Mouse (Mus musculus): ENCODE results near the gene Tmem11.
A peak's percentile ranks its signal among the peaks of the same experiment; 100 is the strongest.
"Not testable (repeated sequence)": the region's sequence is repeated elsewhere in the genome, so short reads cannot be mapped to it uniquely, and the experiment has no call there.

Tmem11 gene

GRCm38 (mm10) chr11:60889861-60890260 is 10.8 kb upstream of the Tmem11 start:
- DNase-seq (ENCODE audit: extremely low read depth, low read depth, low spot score): no peak

DNA sequence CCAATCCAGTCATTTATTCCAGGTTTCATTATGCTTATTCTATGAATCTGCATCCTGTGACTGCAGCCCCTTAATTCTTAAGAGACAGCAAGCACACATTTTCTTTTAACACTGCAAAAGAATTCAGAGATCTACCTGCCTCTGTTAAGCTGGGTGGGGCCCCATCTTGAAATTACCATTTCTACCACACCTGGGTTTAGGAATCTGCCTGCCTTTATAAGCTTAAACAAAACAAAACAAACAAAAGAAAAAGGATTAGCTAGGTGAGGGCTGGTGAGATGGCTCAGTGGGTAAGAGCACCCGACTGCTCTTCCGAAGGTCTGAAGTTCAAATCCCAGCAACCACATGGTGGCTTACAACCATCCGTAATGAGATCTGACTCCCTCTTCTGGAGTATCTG is 7.9 kb upstream of the Tmem11 start:
- DNase-seq (ENCODE audit: extremely low read depth, low read depth, low spot score): not testable (repeated sequence)

- DNase-seq (ENCODE audit: extremely low read depth, low read depth, low spot score): no peak
Observed at GRCm38 (mm10) chr11:60882386-60882785, 3.3 kb upstream of the Tmem11 start.

DNA sequence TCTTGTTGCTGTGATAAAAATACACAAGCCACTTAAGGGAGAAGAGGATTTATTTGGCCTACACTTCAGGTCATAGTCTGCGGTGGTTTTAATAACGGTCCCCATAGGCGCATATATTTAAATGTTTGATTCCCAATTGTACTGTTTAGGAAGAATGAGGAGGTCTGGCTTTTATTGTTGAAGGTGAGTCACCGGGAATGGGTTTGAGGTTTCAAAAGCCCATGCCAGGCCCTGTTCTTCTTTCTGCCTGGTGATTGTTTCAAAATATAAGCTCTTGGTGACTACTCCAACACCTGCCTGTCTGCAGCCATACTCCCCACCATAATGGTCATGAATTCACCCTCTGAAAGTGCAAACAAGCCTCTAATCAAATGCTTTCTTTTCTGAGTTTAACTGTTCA is 1.5 kb upstream of the Tmem11 start:
- DNase-seq (ENCODE audit: extremely low read depth, low read depth, low spot score): no peak

GRCm38 (mm10) chr11:60879423-60879822 is 351 bp upstream of the Tmem11 start:
- no peak for DNase-seq (ENCODE audit: extremely low read depth, low read depth, low spot score)

GRCm38 (mm10) chr11:60878056-60878612 is 938 bp downstream of the Tmem11 start:
- no peak for DNase-seq (ENCODE audit: extremely low read depth, low read depth, low spot score)

DNA sequence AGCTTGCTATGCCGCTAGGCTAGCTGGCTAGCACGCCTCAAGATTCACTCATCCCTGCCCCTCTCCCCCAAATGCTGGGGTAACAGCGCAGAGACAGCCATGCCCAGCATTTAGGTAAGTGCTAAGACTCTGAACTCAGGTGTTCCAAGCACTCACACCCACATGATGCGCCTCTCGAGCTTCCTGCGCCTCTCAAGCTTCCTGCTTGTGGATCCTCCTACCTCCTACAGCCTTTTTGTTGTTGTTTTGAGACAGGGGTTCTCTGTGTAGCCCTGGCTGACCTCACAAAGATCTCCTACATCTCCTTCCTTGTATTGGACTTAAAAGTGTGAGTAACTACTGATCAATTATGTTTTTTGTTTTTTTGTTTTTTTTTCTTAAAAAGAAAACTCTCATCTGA is 6.0 kb downstream of the Tmem11 start:
- no peak for DNase-seq (ENCODE audit: extremely low read depth, low read depth, low spot score)

GRCm38 (mm10) chr11:60871409-60871808 is 7.7 kb downstream of the Tmem11 start:
- no peak for DNase-seq (ENCODE audit: extremely low read depth, low read depth, low spot score)

- not testable (repeated sequence) for DNase-seq (ENCODE audit: extremely low read depth, low read depth, low spot score)
Observed at GRCm38 (mm10) chr11:60869471-60869870, 9.6 kb downstream of the Tmem11 start.

GRCm38 (mm10) chr11:60867904-60868303 is 11.2 kb downstream of the Tmem11 start:
- DNase-seq (ENCODE audit: extremely low read depth, low read depth, low spot score): no peak

- no peak for DNase-seq (ENCODE audit: extremely low read depth, low read depth, low spot score)
Observed at GRCm38 (mm10) chr11:60867456-60867855, 11.6 kb downstream of the Tmem11 start.

DNA sequence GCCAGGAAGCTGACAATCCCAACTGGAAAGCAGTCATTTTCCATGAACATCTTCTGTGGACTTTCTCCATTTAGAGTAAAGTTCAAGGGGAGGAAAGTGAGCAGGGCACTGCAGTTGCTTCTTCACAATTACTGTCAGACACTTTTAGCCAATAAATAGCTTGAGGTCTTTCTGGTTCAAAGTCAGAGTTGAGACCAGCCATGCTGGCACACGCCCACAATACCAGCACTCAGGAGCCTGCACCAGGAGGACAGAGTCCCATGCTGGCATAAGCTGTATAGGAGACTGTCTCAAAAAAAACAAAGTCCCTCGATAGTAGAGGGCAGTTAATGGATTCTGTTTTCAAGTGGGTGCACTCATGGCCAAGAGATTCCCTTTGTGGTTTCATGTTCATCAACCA is 13.1 kb downstream of the Tmem11 start:
- no peak for DNase-seq (ENCODE audit: extremely low read depth, low read depth, low spot score)

DNA sequence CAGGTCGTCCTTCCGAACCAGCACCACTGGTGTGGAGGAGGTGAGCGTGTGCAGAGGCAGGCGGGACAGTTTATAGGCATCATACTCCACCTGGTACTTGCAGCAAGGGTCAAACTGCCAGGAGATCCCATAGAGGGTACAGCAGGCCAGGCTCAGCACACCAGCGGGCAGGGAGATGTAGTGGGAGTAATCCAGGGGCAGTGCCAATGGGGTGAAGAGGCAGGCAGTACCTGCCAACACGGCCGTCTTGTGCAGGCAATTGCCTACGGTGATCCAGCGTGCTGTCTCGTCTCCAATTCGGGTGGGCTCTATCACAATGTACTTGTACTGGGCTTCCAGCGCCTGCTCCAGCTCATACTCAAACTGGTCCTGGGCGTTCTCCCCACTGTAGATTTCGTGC is 14.2 kb downstream of the Tmem11 start:
- peak; percentile 70 for DNase-seq (ENCODE audit: extremely low read depth, low read depth, low spot score)

GRCm38 (mm10) chr11:60864166-60864565 is 14.9 kb downstream of the Tmem11 start:
- no peak for DNase-seq (ENCODE audit: extremely low read depth, low read depth, low spot score)

DNA sequence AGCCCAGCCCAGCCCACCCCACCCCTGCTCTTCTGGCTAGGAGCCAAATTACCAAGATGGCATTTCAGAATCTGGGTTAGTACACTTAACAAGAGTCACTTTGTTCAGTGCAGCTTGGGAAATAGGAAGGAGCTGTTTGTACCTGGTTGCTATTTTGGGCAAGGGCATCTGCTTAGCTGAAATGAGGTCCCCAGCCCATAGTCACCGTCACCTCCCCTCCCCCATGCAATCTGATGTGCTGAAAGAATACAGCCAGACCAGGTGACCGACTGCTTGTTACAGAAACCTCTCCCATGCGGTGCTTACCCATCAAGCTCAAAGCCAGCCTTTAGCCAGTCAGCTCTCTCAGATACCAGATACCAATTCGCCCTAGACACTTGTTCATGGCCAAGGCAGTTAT is 15.9 kb downstream of the Tmem11 start:
- DNase-seq (ENCODE audit: extremely low read depth, low read depth, low spot score): no peak

DNA sequence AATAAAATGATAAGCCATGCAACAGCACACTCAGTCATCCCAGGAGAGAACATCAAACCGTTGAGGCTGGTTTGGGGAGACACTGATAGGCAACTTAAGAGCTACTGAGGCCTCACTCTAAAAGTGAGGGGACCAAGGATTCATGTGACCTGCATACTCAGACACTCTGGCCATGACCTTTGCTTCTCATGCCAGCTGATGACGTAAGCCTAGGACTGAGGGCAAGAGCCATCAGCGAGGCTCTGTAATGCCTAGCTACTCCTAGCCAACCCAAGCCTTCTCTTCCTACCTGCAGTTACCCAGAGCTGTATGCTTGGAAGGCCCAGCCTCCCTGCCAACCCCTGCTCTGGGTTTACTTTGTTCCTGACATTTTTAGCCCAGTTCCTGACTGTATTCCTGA is 17.1 kb downstream of the Tmem11 start:
- no peak for DNase-seq (ENCODE audit: extremely low read depth, low read depth, low spot score)

DNA sequence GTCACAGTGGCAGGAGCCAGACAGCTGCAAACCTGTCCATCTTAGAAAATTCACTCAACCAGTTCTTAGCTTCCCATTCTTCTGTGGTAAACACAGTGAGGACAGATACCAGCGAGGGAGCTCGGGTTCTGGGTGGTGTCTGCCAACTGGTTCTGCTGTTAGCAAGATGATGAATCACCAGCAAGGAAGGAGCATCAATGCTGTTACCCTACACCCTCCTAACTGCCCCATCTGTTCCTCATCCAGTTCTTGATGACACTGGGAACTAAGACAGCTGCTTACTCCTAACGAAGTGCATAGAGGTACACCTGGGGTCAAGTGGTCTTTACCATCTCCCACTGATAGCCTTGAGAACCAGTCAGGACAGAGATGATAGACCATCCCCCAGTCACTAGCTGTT is 22.5 kb downstream of the Tmem11 start:
- no peak for DNase-seq (ENCODE audit: extremely low read depth, low read depth, low spot score)

GRCm38 (mm10) chr11:60845415-60845814 is 33.7 kb downstream of the Tmem11 start:
- no peak for DNase-seq (ENCODE audit: extremely low read depth, low read depth, low spot score)

- DNase-seq (ENCODE audit: extremely low read depth, low read depth, low spot score): no peak
Observed at GRCm38 (mm10) chr11:60843412-60843811, 35.7 kb downstream of the Tmem11 start.

DNA sequence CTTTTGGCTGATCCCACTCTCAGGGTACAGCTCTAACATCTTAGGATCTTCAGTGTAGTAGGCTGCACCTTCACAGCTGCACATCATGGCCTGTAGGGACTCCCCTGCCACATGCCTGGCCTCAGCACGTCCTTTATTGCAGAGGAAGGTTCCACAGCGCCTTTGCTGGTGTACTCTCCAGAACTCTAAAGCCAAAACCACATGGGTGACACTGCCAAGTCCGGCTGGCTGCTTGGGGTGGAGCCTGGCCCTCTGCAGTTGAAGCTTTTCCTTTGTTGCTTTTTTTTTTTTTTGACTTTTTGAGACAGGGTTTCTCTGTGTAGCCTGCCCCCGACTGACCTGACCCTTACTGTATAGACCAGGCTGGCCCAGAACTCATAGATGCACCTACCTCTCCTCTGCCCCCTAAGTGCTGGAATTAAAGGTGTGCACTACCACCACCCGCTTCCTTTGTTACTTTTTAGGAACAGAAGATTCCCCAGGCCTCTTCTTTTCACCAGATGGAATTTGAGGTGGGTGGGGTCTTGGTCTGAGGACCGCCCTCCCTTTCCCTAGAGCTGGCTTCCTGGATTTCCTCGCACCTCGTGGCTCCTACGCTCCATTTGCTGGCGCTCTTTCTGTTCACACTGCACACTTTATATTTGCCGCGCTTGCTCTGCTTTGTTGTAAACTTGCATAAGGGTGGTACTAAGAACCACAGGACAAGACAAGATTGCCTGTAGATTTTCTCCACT is 37.4 kb downstream of the Tmem11 start:
- DNase-seq (ENCODE audit: extremely low read depth, low read depth, low spot score): no peak

DNA sequence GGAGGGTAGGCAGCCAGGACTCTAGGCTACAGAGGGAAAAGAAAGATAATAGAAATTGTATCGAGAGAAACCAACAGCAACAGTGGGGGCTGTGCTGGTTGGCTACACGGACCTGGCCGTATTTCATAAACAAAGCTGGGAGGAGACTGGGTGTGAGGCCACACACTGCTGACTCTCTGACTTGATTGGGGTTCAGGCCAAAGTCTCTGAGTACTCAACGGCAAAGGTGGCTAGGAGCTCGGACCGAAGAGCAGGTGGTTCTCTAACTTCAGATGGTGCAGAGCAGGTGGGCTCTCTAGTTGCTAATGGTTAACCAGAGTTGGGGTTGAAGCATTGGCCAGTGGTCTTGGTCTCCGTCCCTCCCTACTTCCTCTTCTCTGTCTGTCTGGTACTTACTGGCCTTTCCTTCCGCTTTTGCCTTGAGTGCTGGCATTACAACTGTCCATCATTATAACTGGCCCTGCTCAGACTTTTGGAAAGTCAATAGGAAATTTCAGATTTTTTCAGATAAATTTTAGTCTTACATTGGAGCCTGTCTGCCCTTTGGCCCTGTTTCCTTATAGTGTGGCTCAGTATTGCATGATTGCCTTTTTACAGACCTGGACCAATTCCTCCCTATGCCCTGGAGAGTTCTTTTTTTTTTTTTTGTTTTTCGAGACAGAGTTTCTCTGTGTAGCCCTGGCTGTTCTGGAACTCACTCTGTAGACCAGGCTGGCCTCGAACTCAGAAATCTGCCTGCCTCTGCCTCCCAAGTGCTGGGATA is 41.2 kb downstream of the Tmem11 start:
- no peak for DNase-seq (ENCODE audit: extremely low read depth, low read depth, low spot score)

GRCm38 (mm10) chr11:60836897-60837296 is 42.2 kb downstream of the Tmem11 start:
- no peak for DNase-seq (ENCODE audit: extremely low read depth, low read depth, low spot score)

Measured in fat pad, adult 2 months (tissue).